Mouse (Mus musculus) CD4-positive, CD25-positive, alpha-beta regulatory T cell, adult 4 months (primary cell): Measurements from ENCODE around the gene Pgm5. TPM values are rescaled to one million over a fixed set of nuclear protein-coding genes. Genes with fewer than 3 reads are reported as not detected.

Experiments used
- ATAC-seq: one replicate; pipeline ENCODE4 v1.8.0; 2017
- polyA plus RNA-seq, 2 experiments: library from polyadenylated mRNA; unstranded; fragments of 100-300 nt; shearing (Covaris generic); gene quantifications; one replicate each; pipeline ENCODE4 v1.2.1; 2017

Gene Pgm5
- polyA plus RNA-seq, 2 experiments from 2014 or later = not detected

GRCm38 (mm10) chr19:24652342-24653019 is 209.2 kb downstream of the Pgm5 start:
- no peak for ATAC-seq

GRCm38 (mm10) chr19:24651595-24651994 is 210.1 kb downstream of the Pgm5 start:
- ATAC-seq = no peak

- no peak for ATAC-seq
These were observed 211.2 kb downstream of the Pgm5 start for GRCm38 (mm10) chr19:24650428-24650827.

- no peak for ATAC-seq
These were observed 213.6 kb downstream of the Pgm5 start for GRCm38 (mm10) chr19:24648016-24648415.

- peak; percentile 88 for ATAC-seq
These were observed 215.4 kb downstream of the Pgm5 start for GRCm38 (mm10) chr19:24646162-24646829.

- no peak for ATAC-seq
These were observed 216.7 kb downstream of the Pgm5 start for GRCm38 (mm10) chr19:24644971-24645370.

- no peak for ATAC-seq
These were observed 220.7 kb downstream of the Pgm5 start for GRCm38 (mm10) chr19:24640982-24641381.

GRCm38 (mm10) chr19:24637988-24638387 is 223.7 kb downstream of the Pgm5 start:
- no peak for ATAC-seq

GRCm38 (mm10) chr19:24636616-24637015 is 225.0 kb downstream of the Pgm5 start:
- no peak for ATAC-seq

GRCm38 (mm10) chr19:24634602-24635001 is 227.1 kb downstream of the Pgm5 start:
- ATAC-seq = peak; percentile 94

Other genes starting within 250 kb of the Pgm5 start
- gene Tmem252, start 187.8 kb downstream of the Pgm5 start, polyA plus RNA-seq = not detected
- gene Gm10053, start 13.8 kb upstream of the Pgm5 start, polyA plus RNA-seq = 100 to 1,000 TPM; 175 to 208 TPM
- gene Foxd4, start 39.3 kb upstream of the Pgm5 start, polyA plus RNA-seq = not detected
- gene Cbwd1, start 99.8 kb upstream of the Pgm5 start, polyA plus RNA-seq = 10 to 100 TPM; 12.2 to 27.9 TPM
- gene Dock8, start 137.7 kb upstream of the Pgm5 start, polyA plus RNA-seq = 100 to 1,000 TPM in 1 of 2 experiments, 10 to 100 TPM in 1; 97.2 to 114 TPM